Mouse (Mus musculus): ENCODE data around the gene Angptl4. TPM values are rescaled to one million over a fixed set of nuclear protein-coding genes. Genes with fewer than 3 reads are reported as not detected.

Gene Angptl4
- polyA plus RNA-seq, 1 experiment from 2014 or later, result 21.0 TPM

DNA sequence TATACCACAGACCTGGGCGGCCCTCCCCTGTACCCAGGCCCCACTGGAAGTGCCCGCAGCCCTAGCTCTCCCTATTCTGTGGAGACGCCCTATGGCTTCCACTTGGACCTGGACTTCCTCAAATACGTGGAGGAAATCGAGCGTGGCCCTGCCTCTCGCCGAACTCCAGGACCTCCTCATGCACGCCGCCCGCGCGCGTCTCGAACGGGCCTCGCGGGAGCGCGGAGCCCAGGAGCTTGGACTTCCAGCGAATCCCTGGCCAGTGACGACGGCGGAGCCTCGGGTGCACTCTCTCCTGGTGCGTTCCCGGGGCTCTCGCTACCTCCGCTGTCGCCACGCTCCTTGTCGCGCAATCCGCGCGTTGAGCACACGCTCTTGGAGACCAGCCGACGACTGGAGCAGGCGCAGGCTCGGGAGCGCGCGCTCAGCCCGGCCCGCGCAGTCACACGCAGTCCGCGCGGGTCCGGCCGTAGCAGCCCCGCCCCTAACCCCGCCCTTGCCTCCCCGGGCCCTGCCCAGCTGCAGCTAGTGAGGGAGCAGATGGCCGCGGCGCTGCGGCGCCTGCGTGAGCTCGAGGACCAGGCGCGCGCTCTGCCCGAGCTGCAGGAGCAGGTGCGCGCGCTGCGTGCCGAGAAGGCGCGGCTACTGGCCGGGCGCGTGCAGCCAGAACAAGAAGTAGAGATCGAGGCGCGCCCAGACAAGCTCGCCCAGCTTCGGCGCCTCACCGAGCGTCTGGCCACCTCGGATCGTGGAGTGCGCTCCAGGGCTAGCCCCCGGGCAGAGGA, 35.7 kb upstream of the Angptl4 start:
- Histone ChIP-seq H3K27ac (peak overlapping the region; percentile 84), H3K4me2 (peak overlapping the region; percentile 98), H3K9me3 (replicated peaks) (no peaks in the 10 kb centered on the region), H3K4me1 (peaks cover 42% of the 10 kb centered on the region), H3K4me3 (peak overlapping the region; percentile 69), H3K27me3 (replicated peaks) (peaks cover 6% of the 10 kb centered on the region), H3K9ac (peak overlapping the region; percentile 88), H3K36me3 (peaks cover 42% of the 10 kb centered on the region)
- peak; percentile 98 for ATAC-seq
- under 1% methylated on average over 89 of the region's 89 CpGs for WGBS (ENCODE audit: insufficient replicate concordance)

DNA sequence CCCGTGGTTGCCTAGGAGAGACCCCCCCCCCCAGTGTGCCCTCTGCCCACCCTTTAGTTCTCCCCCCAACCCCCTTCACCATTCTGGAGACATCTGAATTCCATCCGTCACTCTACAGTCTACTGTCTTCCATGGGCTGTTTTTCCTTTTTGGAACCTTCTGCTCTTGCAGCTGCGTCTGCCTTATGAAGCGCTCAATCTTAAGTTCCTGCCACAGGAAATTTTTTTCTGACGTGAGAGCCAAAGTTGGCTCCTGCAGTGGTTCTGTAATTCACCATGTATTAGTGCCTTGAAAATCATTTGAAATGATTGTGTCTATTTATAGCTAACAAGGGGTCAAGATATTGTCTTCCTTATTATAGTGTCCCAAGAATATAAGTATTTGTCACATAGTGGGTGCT, 35.0 kb upstream of the Angptl4 start:
- Histone ChIP-seq H3K36me3 (peaks cover 35% of the 10 kb centered on the region), H3K27ac (no peak overlapping the region), H3K27me3 (replicated peaks) (peaks cover 6% of the 10 kb centered on the region), H3K9ac (peak overlapping the region; percentile 88), H3K4me1 (peaks cover 35% of the 10 kb centered on the region), H3K4me2 (peak overlapping the region; percentile 98), H3K4me3 (peak overlapping the region; percentile 69), H3K9me3 (replicated peaks) (no peaks in the 10 kb centered on the region)
- no peak for ATAC-seq
- 76% methylated on average over 5 of the region's 5 CpGs for WGBS (ENCODE audit: insufficient replicate concordance)

DNA sequence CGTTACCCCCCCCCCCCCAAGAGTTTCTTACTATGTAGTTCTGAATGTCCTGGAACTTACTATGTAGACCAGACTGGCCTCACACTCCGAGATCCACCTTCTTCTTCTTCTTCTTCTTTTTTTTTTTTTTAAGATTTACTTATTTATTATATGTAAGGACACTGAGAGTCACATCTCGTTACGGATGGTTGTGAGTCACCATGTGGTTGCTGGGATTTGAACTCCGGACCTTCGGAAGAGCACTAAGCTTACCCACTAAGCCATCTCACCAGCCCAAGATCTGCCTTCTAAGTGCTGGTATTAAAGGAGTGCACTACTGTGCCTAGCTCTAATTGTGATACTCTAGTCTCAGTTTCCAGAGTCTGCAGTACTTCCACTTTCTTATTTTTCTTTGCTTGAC, 33.8 kb upstream of the Angptl4 start:
- peaks cover 16% of the 10 kb centered on the region for H3K27me3 ChIP-seq (replicated peaks)
- 82% methylated on average over 6 of the region's 6 CpGs for WGBS (ENCODE audit: insufficient replicate concordance)
- no peak overlapping the region for H3K4me3 ChIP-seq
- H3K9me3 ChIP-seq (replicated peaks), result no peaks in the 10 kb centered on the region
- no peak overlapping the region for H3K9ac ChIP-seq
- no peak overlapping the region for H3K27ac ChIP-seq
- H3K36me3 ChIP-seq, result peaks cover 22% of the 10 kb centered on the region
- peaks cover 39% of the 10 kb centered on the region for H3K4me1 ChIP-seq
- ATAC-seq, result no peak
- H3K4me2 ChIP-seq, result no peak overlapping the region

DNA sequence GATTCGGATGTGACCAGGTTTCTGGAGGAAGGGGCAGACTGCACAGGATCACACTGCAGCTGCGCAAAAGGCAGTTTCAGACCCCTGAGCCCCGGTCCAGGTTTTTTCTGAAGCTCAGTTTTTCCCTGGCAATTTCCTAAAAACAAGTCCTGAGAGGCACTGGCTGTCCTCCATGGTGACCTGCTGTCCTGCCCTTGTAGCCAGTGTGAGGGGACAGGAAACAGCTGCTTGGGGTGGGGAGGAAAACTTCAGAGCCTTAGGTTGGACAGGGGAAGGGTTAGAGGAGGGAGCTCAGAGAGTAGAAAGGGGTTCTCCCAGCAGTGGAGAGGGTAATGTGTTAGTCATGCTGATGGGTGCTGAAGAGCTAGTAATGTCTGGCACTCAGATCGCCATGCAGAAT, 31.4 kb upstream of the Angptl4 start:
- Histone ChIP-seq H3K36me3 (no peaks in the 10 kb centered on the region), H3K27me3 (replicated peaks) (peaks cover 16% of the 10 kb centered on the region), H3K27ac (no peak overlapping the region), H3K9ac (no peak overlapping the region), H3K4me1 (peaks cover 34% of the 10 kb centered on the region), H3K4me3 (no peak overlapping the region), H3K4me2 (0 out of 2 replicates have a peak overlapping the region, but pooled peaks have one; percentile 0), H3K9me3 (replicated peaks) (no peaks in the 10 kb centered on the region)
- WGBS (ENCODE audit: insufficient replicate concordance), result 41% methylated on average over 4 of the region's 4 CpGs
- no peak for ATAC-seq

DNA sequence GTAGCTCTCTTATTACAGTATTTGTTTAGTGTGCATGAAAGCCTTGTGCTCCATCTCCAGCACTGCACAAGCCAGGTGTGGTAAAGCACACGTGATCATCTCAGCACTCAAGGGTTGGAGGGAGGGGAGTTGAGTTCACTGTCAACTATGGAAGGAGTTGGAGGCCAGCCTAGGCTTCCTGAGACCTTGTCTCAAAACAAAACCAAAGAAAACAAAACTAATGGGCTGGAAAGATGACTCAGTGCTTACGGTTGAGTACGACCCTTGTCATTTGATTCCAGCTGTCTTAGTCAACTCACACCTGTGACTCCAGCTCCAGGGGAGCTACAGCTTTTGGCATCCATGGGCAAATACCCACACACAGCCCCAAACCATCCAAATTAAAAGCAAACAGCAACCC, 30.8 kb upstream of the Angptl4 start:
- Histone ChIP-seq H3K27me3 (replicated peaks) (peaks cover 16% of the 10 kb centered on the region), H3K4me2 (0 out of 2 replicates have a peak overlapping the region, but pooled peaks have one; percentile 0), H3K4me1 (peaks cover 32% of the 10 kb centered on the region), H3K4me3 (no peak overlapping the region), H3K9ac (no peak overlapping the region), H3K27ac (no peak overlapping the region), H3K9me3 (replicated peaks) (no peaks in the 10 kb centered on the region), H3K36me3 (no peaks in the 10 kb centered on the region)
- no peak for ATAC-seq
- 51% methylated on average over 3 of the region's 3 CpGs for WGBS (ENCODE audit: insufficient replicate concordance)

DNA sequence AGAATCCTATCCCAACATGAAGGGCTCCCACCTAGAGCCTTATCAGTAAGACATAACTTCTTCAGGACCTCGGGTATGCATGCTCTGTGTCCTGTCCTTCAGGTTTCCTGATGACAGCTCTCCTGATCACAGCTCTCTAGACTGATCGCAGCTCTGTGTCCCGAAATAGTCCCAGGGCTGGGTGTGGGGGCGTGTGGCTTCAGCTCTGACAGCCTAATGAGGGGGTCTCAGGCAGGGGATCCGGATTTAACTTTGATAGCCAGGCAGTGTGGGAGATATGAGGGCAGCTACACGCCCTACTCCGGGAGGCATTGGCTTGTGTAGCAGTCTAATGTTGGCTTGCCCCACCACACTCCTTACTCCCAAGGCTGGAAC, 29.5 kb upstream of the Angptl4 start:
- Histone ChIP-seq H3K9me3 (replicated peaks) (no peaks in the 10 kb centered on the region), H3K36me3 (no peaks in the 10 kb centered on the region), H3K27me3 (replicated peaks) (peaks cover 16% of the 10 kb centered on the region), H3K27ac (no peak overlapping the region), H3K4me3 (peak overlapping the region; percentile 62), H3K4me1 (peaks cover 23% of the 10 kb centered on the region), H3K9ac (peak overlapping the region; percentile 64), H3K4me2 (peak overlapping the region; percentile 93)
- WGBS (ENCODE audit: insufficient replicate concordance), result 4% methylated on average over 7 of the region's 7 CpGs
- no peak; the same call in 1 of the 2 replicates for ATAC-seq

DNA sequence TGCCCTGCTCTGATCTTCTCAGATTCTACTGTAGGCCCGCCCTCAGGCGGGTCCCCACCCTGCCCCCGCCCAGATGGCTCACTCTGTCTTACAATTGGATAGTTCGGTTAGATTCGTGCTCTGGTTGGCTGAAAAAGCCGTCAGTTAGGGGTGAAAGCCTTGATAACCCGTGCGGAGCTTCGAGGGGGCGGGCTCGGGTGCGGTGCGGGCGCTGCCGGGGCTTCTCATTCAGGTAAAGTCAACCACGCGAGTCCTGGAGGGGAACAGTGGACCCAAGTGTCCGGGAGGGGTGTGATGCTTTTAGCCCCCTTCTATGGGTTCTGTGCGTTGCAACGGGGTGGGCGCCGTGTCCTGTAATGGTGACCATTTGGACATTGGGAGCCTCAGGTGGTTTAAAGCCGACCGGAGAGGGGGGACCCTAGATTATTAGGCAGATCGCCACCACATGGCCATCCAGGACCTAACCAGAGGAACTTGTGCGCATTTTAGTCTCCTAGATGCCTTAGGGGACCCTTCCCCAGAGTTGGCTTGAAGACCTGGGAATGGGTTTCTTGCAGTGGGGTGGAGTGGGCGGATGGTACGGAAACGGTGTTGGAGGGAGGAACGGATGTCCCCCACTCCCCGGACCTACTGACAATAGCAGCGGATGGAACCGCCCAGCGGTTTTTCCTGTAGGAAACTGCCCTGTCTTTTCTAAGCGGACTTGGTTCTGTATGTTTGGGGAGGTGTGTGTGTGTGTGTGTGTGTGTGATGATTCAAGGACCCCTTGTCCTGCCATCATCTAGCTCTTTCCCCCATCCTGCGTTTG, 28.9 kb upstream of the Angptl4 start, which contains the start of gene Kank3:
Gene Kank3 (plus strand): TSS at position 186 of the 808 bp plus-strand sequence.
- 1% methylated on average over 36 of the region's 36 CpGs for WGBS (ENCODE audit: insufficient replicate concordance)
- Histone ChIP-seq H3K4me3 (peak within 1 kb of the TSS; percentile 62), H3K27ac (peak within 1 kb of the TSS; percentile 18; the same call in 1 of the 2 replicates), H3K4me1 (peaks cover 23% of the 10 kb centered on the region), H3K36me3 (no peaks in the 10 kb centered on the region), H3K4me2 (peak within 1 kb of the TSS; percentile 93), H3K9ac (peak within 1 kb of the TSS; percentile 64), H3K9me3 (replicated peaks) (no peaks in the 10 kb centered on the region), H3K27me3 (replicated peaks) (peaks cover 16% of the 10 kb centered on the region)
- ATAC-seq, result peak; percentile 96

DNA sequence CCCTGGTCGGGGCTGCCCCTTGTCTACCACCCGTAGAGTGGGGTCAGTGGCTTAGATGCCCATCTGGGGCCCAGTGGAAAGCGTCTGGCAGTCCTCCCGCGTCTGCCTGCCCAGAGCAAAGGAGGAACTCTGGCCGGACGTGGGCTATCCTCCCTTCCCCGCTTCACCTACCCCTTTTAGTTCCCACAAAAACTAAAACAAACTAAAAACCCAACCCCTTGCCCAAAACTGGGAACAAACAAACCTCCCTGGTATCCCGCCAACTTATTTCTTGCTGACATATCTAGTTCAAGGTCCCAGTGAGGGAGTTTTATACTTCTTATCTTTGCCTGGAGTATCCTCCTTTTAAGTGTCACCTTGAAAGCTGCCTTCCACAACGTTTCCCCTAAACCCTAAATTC, 26.6 kb upstream of the Angptl4 start:
- H3K4me1 ChIP-seq, result peaks cover 31% of the 10 kb centered on the region
- no peak overlapping the region for H3K4me3 ChIP-seq
- no peak overlapping the region; the same call in 1 of the 2 replicates for H3K9ac ChIP-seq
- WGBS (ENCODE audit: insufficient replicate concordance), result 17% methylated on average over 10 of the region's 10 CpGs
- no peak overlapping the region for H3K4me2 ChIP-seq
- no peaks in the 10 kb centered on the region for H3K36me3 ChIP-seq
- peak overlapping the region; percentile 48; the same call in 1 of the 2 replicates for H3K27ac ChIP-seq
- no peak for ATAC-seq
- H3K27me3 ChIP-seq (replicated peaks), result peaks cover 15% of the 10 kb centered on the region
- no peaks in the 10 kb centered on the region for H3K9me3 ChIP-seq (replicated peaks)

DNA sequence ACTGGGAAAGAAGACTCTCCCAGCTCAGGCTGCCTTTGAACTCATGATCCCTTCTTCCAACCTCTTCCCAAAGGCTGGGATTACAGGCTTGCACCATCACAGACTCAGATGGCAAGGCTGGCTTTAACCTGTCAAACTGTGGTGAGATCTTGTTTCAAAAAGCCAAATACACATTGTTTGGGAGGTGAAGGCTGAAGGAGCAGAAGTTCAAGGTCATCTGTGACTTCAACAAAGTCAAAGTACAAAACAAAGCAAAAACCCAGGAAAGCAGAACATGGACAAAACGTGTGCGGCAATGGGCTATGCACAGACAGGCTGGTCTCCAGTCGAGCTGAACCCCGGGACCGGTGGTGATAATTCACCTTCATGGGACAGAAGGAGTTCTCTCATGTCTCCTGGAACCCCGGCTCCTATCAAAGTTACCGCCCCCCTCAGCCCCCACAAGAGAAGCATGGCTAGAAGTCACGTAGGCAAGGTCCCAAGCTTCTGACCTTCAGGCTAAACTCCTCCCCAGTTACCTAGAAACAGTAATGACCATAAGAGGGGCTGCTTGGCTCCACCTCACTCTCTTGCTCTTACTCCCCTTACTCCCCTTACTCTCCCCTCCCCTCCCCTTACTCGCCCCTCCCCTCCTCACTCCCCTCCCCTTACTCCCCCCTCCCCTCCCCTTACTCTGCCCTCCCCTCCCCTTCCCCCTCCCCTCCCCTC, 25.7 kb upstream of the Angptl4 start:
- peaks cover 31% of the 10 kb centered on the region for H3K4me1 ChIP-seq
- no peak overlapping the region for H3K27ac ChIP-seq
- no peak for ATAC-seq
- H3K4me2 ChIP-seq, result no peak overlapping the region
- H3K27me3 ChIP-seq (replicated peaks), result peaks cover 10% of the 10 kb centered on the region
- no peak overlapping the region for H3K4me3 ChIP-seq
- WGBS (ENCODE audit: insufficient replicate concordance), result 45% methylated on average over 8 of the region's 9 CpGs
- no peak overlapping the region for H3K9ac ChIP-seq
- H3K36me3 ChIP-seq, result no peaks in the 10 kb centered on the region
- no peaks in the 10 kb centered on the region for H3K9me3 ChIP-seq (replicated peaks)

DNA sequence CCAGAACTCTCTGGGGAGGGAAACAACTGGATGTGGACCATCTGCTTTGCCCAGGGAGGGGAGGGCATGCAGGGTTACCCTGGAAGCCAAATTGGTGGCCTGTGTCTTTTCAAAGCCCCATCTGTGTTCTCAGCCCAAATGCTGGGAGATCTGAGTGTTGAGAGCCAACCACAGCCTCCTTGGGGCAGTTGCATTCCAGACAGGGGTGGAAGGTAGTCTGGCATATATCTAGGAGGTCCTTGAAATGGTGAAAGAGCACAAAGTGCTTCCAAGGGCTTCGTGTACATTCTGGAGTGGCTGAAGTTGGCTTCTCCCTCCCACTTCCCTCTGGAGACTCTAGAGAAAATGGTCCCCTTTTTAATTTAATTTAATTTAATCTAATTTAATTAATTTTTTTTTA, 23.1 kb upstream of the Angptl4 start:
- no peak for ATAC-seq
- 54% methylated on average over 1 of the region's 1 CpGs for WGBS (ENCODE audit: insufficient replicate concordance)
- H3K9me3 ChIP-seq (replicated peaks), result no peaks in the 10 kb centered on the region
- H3K4me3 ChIP-seq, result no peak overlapping the region
- H3K4me2 ChIP-seq, result no peak overlapping the region
- H3K4me1 ChIP-seq, result peaks cover 16% of the 10 kb centered on the region
- no peak overlapping the region for H3K27ac ChIP-seq
- H3K9ac ChIP-seq, result no peak overlapping the region
- no peaks in the 10 kb centered on the region; the same call in 1 of the 2 replicates for H3K27me3 ChIP-seq (replicated peaks)
- no peaks in the 10 kb centered on the region for H3K36me3 ChIP-seq

DNA sequence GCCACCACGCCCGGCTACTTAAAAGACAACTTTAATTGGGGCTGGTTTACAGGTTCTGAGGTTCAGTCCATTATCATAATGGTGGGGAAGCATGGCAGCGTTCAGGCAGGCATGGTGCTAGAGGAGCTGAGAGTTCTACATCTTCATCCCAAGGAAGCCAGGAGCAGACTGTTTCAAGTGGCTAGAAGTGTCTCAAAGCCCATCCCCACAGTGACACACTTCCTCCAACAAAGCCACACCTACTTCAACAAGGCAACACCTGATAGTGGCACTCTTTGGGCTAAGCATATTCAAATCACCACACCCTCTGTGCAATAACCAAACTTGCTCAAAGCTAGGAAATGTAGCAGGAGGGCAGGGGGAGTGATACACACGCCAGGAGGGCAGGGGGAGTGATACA, 22.6 kb upstream of the Angptl4 start:
- Histone ChIP-seq H3K9me3 (replicated peaks) (no peaks in the 10 kb centered on the region), H3K4me1 (peaks cover 16% of the 10 kb centered on the region), H3K36me3 (no peaks in the 10 kb centered on the region), H3K4me3 (no peak overlapping the region), H3K9ac (no peak overlapping the region), H3K27ac (no peak overlapping the region), H3K27me3 (replicated peaks) (no peaks in the 10 kb centered on the region; the same call in 1 of the 2 replicates), H3K4me2 (no peak overlapping the region)
- ATAC-seq, result peak; percentile 40
- 54% methylated on average over 4 of the region's 4 CpGs for WGBS (ENCODE audit: insufficient replicate concordance)

Measured in liver, embryonic 12.5 days (tissue).